Mouse (Mus musculus): ENCODE results near the gene Mecom. TPM values are rescaled to one million over a fixed set of nuclear protein-coding genes. Genes with fewer than 3 reads are reported as not detected.

The Mecom gene
- polyA plus RNA-seq, 1 experiment from 2014 or later: 52.0 TPM

DNA sequence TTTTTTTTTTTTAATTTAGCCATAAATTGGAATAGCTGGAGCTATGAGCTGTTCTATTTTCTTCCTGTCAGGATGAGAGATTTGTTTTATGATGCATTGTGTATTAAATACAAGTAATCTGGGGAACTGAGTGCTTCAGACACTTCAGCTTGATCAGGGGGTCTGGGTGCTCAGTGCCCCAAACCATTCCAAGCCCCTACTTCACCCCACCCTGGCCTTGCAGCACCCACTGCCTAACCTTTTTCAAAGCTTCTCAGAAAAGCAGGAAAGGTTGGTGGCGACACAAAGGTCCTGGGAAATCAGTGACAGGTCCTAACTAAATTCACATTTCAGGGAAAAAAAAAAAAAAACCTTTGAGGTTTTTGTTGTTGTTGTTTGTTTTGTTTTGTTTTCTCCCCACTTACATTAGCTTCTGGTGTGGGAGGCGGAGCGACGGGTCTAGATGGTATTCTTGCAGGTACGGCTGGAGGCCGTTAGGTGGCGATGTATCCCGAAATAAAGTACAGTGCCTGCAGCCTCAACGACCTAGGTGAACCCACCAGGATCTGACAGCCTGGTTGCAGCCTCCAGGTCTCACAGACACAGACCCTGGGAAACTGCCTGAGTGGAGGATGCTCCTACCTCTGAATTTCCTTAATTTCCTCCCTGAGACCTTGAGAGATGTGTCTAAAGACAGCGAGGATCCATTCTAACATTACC, 532.7 kb downstream of the Mecom start:
- H3K36me3 ChIP-seq (replicated peaks): no peaks in the 10 kb centered on the region
- peak overlapping the region; percentile 51; the same call in 1 of the 2 replicates for H3K27ac ChIP-seq (replicated peaks)
- peak; percentile 80 for DNase-seq (ENCODE audit: low spot score)
- H3K4me3 ChIP-seq: no peak overlapping the region
- WGBS: 8% methylated on average over 10 of the region's 10 CpGs
- H3K9me3 ChIP-seq: no peaks in the 10 kb centered on the region
- H3K4me1 ChIP-seq: peaks cover 84% of the 10 kb centered on the region
- peaks cover 14% of the 10 kb centered on the region; the same call in 1 of the 2 replicates for H3K27me3 ChIP-seq (replicated peaks; ENCODE audit: low read depth, poor library complexity, severe bottlenecking)

DNA sequence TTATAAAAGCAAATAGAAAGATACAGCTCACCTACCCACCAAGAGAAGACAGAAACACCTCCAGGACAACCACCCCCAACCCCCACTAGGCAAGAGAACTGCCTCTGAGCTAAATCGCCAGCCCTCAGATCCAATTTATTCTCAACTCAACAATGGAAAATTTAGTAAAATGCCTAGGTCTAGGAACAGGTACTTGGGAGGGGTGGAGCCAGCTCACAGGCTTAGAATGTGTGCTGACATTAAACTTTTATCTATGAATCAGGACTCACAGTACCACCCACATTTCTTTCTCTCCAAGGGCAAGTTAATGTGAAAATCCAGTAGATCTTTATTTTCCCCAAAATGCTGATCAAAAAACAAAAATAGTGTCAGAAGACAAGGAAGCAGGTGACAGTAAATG, 533.5 kb downstream of the Mecom start:
- no peaks in the 10 kb centered on the region for H3K36me3 ChIP-seq (replicated peaks)
- DNase-seq (ENCODE audit: low spot score): no peak
- peaks cover 14% of the 10 kb centered on the region; the same call in 1 of the 2 replicates for H3K27me3 ChIP-seq (replicated peaks; ENCODE audit: low read depth, poor library complexity, severe bottlenecking)
- H3K9me3 ChIP-seq: no peaks in the 10 kb centered on the region
- H3K27ac ChIP-seq (replicated peaks): no peak overlapping the region
- H3K4me3 ChIP-seq: no peak overlapping the region
- WGBS: 42% methylated on average over 1 of the region's 1 CpGs
- H3K4me1 ChIP-seq: peaks cover 78% of the 10 kb centered on the region

DNA sequence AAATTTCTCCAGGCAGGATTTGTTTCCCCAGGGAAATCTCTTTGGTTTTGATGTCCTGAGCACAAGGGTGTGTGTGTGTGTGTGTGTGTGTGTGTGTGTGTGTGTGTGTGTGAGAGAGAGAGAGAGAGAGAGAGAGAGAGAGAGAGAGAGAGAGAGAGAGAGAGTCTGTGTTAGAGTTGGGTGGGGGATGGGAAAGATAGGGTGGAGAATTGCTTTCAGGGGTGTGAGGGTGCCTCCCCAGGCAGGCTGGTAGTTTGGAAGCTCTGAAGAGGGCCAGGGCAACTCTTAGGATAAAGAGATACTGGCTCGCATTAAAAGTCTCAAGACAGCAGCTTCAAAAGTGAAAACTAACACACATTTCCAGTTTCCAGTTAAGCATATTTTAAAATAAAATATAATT, 534.4 kb downstream of the Mecom start:
- no peaks in the 10 kb centered on the region for H3K36me3 ChIP-seq (replicated peaks)
- peaks cover 72% of the 10 kb centered on the region for H3K4me1 ChIP-seq
- peaks cover 14% of the 10 kb centered on the region; the same call in 1 of the 2 replicates for H3K27me3 ChIP-seq (replicated peaks; ENCODE audit: low read depth, poor library complexity, severe bottlenecking)
- peak overlapping the region; percentile 78 for H3K4me3 ChIP-seq
- H3K9me3 ChIP-seq: no peaks in the 10 kb centered on the region
- no peak for DNase-seq (ENCODE audit: low spot score)
- peak overlapping the region; percentile 95 for H3K27ac ChIP-seq (replicated peaks)
- 12% methylated on average over 1 of the region's 1 CpGs for WGBS

DNA sequence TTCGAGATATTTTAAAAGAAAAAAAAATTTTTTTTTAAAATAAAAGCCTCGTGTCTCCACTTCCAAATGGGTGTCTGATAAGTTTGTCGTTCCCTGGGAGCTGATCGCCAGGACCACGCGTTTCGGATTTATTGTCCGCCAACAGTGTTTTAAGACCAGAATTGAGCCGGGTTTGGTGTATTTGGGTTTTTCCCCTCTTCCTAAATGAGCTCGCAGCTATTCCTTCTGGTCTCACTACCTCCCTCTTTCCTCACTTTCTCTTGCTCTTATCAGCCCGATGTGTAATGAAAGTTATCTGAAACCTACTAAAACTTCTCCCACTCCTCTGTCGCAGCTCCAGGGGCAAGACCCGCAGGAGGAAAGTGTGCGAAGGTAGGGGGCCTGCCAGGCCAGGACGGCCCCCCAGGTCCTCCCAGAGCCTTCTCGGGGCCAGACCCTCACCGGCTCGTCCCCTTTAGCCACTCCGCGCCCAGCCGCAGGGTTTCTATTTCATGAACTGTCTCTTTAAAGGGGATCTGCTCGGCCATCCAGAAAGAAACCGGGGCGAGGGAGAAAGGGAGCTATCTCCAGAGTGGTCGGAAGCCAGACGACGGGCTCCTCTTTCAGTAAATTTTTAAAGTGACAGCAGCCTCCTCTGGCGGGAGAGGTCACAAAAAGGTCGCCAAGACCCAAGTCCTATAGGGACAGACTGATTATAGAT, 535.0 kb downstream of the Mecom start:
- peak overlapping the region; percentile 95 for H3K27ac ChIP-seq (replicated peaks)
- peaks cover 14% of the 10 kb centered on the region; the same call in 1 of the 2 replicates for H3K27me3 ChIP-seq (replicated peaks; ENCODE audit: low read depth, poor library complexity, severe bottlenecking)
- peaks cover 66% of the 10 kb centered on the region for H3K4me1 ChIP-seq
- DNase-seq (ENCODE audit: low spot score): peak; percentile 82
- under 1% methylated on average over 29 of the region's 29 CpGs for WGBS
- H3K9me3 ChIP-seq: no peaks in the 10 kb centered on the region
- peak overlapping the region; percentile 78 for H3K4me3 ChIP-seq
- no peaks in the 10 kb centered on the region; the same call in 1 of the 2 replicates for H3K36me3 ChIP-seq (replicated peaks)

DNA sequence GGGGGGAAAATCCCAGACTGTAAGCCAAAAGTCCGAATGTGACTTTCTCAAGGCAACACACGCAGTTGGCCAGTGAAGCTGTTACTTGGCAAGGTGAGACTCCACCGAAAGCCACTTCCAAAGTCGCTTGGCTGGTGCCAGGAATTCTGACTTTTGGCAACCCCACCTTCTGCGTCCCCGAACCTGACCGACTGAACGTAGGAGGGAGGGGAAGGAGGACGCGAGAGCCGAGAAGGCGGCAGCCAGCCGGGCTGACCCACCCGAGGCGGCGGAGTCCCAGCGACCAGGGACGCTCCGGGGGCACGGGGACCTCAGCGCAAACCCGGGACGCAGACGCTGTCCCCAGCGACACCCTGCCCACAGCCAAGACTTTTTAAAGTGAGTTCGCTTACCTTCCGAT, 535.7 kb downstream of the Mecom start:
- peak overlapping the region; percentile 95 for H3K27ac ChIP-seq (replicated peaks)
- peaks cover 61% of the 10 kb centered on the region for H3K4me1 ChIP-seq
- peaks cover 5% of the 10 kb centered on the region; the same call in 1 of the 2 replicates for H3K36me3 ChIP-seq (replicated peaks)
- peak overlapping the region; percentile 78 for H3K4me3 ChIP-seq
- WGBS: under 1% methylated on average over 27 of the region's 27 CpGs
- DNase-seq (ENCODE audit: low spot score): peak; percentile 61
- H3K27me3 ChIP-seq (replicated peaks; ENCODE audit: low read depth, poor library complexity, severe bottlenecking): peaks cover 14% of the 10 kb centered on the region; the same call in 1 of the 2 replicates
- H3K9me3 ChIP-seq: no peaks in the 10 kb centered on the region

DNA sequence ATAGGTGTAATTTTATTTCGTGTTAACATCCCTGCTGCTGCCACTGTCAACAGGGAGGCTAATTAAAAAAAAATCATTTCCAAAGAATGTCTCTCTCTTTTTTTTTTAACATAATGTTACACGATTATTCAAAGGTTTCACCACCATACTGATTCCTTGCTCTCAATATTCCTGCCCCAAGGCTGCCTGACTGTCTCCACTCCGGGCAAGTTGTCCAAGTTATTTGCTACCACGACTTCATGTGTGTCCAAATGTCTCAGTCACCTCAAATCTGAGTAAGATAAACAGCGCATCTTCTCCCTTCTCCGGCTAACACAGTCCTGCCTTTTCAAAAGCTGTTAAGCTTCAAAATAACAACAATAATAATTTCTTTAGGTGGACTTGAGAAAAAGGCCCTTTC, 536.1 kb downstream of the Mecom start:
- H3K9me3 ChIP-seq: no peaks in the 10 kb centered on the region
- H3K4me3 ChIP-seq: peak overlapping the region; percentile 78
- peak overlapping the region; percentile 95 for H3K27ac ChIP-seq (replicated peaks)
- no peak for DNase-seq (ENCODE audit: low spot score)
- H3K27me3 ChIP-seq (replicated peaks; ENCODE audit: low read depth, poor library complexity, severe bottlenecking): peaks cover 14% of the 10 kb centered on the region; the same call in 1 of the 2 replicates
- peaks cover 57% of the 10 kb centered on the region for H3K4me1 ChIP-seq
- peaks cover 5% of the 10 kb centered on the region; the same call in 1 of the 2 replicates for H3K36me3 ChIP-seq (replicated peaks)
- 7% methylated on average over 6 of the region's 6 CpGs for WGBS

DNA sequence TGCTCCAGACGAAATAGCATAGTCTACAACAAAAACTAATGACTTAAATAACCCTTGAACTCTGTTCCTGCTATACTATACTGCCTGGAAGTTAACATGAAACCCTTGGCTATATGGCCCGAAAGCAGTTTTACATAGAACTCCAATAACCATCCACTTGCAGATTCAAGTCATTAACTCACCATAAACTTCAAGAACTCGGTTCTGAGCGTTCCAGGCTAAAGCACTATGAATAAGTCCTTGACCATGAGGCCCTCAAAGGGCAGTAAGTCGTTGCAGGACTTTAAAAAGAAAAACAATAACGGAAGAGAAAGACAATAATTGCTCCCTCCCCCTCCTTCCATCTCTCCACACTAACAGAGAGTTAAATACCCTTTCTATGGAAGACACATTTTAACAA, 536.9 kb downstream of the Mecom start:
- H3K36me3 ChIP-seq (replicated peaks): peaks cover 7% of the 10 kb centered on the region; the same call in 1 of the 2 replicates
- no peak for DNase-seq (ENCODE audit: low spot score)
- H3K27me3 ChIP-seq (replicated peaks; ENCODE audit: low read depth, poor library complexity, severe bottlenecking): peaks cover 11% of the 10 kb centered on the region; the same call in 1 of the 2 replicates
- H3K4me3 ChIP-seq: peak overlapping the region; percentile 78
- peak overlapping the region; percentile 95 for H3K27ac ChIP-seq (replicated peaks)
- WGBS: 25% methylated on average over 6 of the region's 6 CpGs
- H3K4me1 ChIP-seq: peaks cover 49% of the 10 kb centered on the region
- H3K9me3 ChIP-seq: no peaks in the 10 kb centered on the region

DNA sequence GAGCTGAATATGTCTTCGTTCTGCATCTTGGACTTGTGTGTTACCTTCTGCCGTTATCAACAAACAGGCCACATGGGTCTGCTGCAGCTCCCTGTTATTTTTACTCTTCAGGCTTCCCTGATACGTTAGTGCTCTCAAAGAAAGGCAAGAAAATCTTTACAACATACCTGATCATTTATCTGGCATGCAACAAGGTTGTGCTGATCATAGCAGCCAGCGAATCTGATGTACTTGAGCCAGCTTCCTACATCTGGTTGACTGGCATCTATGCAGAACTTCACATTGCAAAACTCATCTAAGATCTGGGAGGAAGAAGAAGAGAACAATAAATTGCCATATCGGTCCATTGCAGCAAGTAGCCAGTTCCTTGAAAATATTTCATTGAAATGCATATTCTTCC, 538.2 kb downstream of the Mecom start:
- H3K36me3 ChIP-seq (replicated peaks): peaks cover 7% of the 10 kb centered on the region; the same call in 1 of the 2 replicates
- no peak for DNase-seq (ENCODE audit: low spot score)
- 75% methylated on average over 5 of the region's 5 CpGs for WGBS
- no peak overlapping the region; the same call in 1 of the 2 replicates for H3K27ac ChIP-seq (replicated peaks)
- H3K27me3 ChIP-seq (replicated peaks; ENCODE audit: low read depth, poor library complexity, severe bottlenecking): peaks cover 10% of the 10 kb centered on the region; the same call in 1 of the 2 replicates
- no peaks in the 10 kb centered on the region for H3K9me3 ChIP-seq
- H3K4me3 ChIP-seq: peak overlapping the region; percentile 78
- peaks cover 39% of the 10 kb centered on the region for H3K4me1 ChIP-seq

DNA sequence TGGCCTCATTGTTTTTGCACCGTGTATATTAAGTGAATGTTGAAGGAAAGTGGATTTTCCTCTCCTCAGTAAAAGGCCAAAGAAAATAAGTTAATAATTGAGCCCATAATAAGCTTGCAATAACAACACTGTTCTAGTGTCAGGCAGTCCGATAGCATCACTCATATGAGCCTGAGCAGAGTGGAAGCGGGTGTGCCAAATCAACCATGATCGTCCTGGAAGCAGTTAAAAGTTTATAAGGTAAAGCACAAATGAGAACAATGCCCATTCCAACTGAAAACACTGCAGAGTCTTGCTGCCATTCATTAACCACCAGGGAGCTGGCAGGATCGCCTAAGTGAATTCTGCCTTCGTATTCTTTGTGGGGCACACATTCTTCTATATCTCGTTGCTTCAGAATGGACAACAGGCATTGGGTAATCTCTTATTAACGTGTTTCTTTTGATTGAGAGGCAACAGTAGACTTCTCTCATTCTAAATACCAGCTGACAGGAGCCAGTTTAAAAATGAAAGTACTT, 542.9 kb downstream of the Mecom start:
- peaks cover 17% of the 10 kb centered on the region; the same call in 1 of the 2 replicates for H3K36me3 ChIP-seq (replicated peaks)
- H3K9me3 ChIP-seq: no peaks in the 10 kb centered on the region
- no peak overlapping the region for H3K27ac ChIP-seq (replicated peaks)
- no peaks in the 10 kb centered on the region for H3K27me3 ChIP-seq (replicated peaks; ENCODE audit: low read depth, poor library complexity, severe bottlenecking)
- peaks cover 5% of the 10 kb centered on the region; the same call in 1 of the 2 replicates for H3K4me1 ChIP-seq
- no peak for DNase-seq (ENCODE audit: low spot score)
- 63% methylated on average over 8 of the region's 8 CpGs for WGBS
- no peak overlapping the region for H3K4me3 ChIP-seq

DNA sequence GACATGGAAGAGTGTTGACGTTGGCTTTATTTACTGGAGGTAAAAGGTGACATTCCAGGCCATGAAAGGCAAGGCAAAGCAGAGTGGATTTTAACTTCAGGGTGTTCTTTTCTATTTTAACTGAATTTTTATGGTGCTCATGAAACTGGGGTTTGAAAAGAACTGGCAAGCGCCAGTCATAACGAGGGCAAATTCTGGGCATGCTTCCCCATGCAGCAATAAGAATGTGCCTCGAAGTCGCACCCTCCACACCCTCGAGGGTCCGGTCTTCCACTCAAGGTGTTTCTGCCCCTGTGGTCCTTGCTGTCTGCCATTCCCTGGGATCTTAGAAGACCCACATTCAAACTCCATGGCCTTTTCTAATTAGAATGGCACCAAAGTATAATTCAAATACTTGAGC, 547.5 kb downstream of the Mecom start:
- Histone ChIP-seq H3K27ac (replicated peaks) (no peak overlapping the region), H3K9me3 (no peaks in the 10 kb centered on the region), H3K4me1 (peaks cover 3% of the 10 kb centered on the region; the same call in 1 of the 2 replicates), H3K4me3 (no peak overlapping the region), H3K27me3 (replicated peaks; ENCODE audit: low read depth, poor library complexity, severe bottlenecking) (no peaks in the 10 kb centered on the region), H3K36me3 (replicated peaks) (peaks cover 39% of the 10 kb centered on the region)
- 89% methylated on average over 7 of the region's 7 CpGs for WGBS
- no peak for DNase-seq (ENCODE audit: low spot score)

DNA sequence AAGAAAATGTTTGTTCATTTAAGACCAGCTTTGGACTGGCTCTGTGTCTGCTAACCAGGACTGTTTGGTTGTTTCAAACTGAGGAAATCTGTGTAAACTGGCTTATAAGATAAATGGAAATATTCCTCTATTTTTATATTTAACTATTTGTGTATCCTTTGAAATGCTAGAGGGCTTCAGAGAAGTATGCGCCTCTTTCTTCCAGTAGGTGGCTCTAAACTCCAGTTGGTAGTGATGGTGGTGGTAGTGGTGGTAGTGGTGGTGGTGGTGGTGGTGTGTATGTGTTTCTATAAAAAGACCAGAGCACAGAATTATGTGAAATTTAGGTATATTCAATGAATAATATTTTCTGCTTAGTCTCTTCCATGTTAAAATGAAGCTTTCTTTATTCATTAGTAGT, 548.8 kb downstream of the Mecom start:
- H3K9me3 ChIP-seq: no peaks in the 10 kb centered on the region
- no peak for DNase-seq (ENCODE audit: low spot score)
- WGBS: 45% methylated on average over 1 of the region's 1 CpGs
- no peaks in the 10 kb centered on the region for H3K4me1 ChIP-seq
- no peak overlapping the region for H3K4me3 ChIP-seq
- H3K27me3 ChIP-seq (replicated peaks; ENCODE audit: low read depth, poor library complexity, severe bottlenecking): no peaks in the 10 kb centered on the region
- peaks cover 51% of the 10 kb centered on the region for H3K36me3 ChIP-seq (replicated peaks)
- no peak overlapping the region for H3K27ac ChIP-seq (replicated peaks)

DNA sequence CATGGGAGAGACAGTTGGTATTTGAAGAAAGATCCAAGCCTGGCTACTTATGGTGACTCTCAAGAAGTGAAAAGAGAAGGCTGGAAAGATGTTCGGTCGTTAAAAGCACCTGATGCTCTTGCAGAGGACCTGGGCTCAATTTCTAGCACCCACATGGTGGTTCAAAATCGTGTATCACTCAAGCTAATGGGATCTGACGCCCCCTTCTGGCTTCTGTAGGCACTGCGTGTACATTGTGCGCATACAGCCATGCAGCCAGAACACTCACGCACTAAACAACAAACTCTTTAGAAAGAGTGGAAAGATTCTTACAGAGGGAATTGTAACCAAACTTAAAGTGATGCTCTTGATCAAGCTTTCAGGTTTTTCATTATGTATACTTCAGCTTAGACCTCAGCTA, 550.7 kb downstream of the Mecom start:
- H3K27me3 ChIP-seq (replicated peaks; ENCODE audit: low read depth, poor library complexity, severe bottlenecking): no peaks in the 10 kb centered on the region
- no peaks in the 10 kb centered on the region for H3K9me3 ChIP-seq
- H3K27ac ChIP-seq (replicated peaks): no peak overlapping the region
- H3K36me3 ChIP-seq (replicated peaks): peaks cover 60% of the 10 kb centered on the region
- WGBS: 81% methylated on average over 7 of the region's 7 CpGs
- no peaks in the 10 kb centered on the region for H3K4me1 ChIP-seq
- no peak overlapping the region for H3K4me3 ChIP-seq
- DNase-seq (ENCODE audit: low spot score): no peak

Measured in embryonic facial prominence, embryonic 10.5 days (tissue).